Mouse (Mus musculus): ENCODE data around the gene Zbtb38. TPM values are rescaled to one million over a fixed set of nuclear protein-coding genes. Genes with fewer than 3 reads are reported as not detected.

Gene Zbtb38
- polyA plus RNA-seq, 1 experiment from 2014 or later: 24.9 TPM

DNA sequence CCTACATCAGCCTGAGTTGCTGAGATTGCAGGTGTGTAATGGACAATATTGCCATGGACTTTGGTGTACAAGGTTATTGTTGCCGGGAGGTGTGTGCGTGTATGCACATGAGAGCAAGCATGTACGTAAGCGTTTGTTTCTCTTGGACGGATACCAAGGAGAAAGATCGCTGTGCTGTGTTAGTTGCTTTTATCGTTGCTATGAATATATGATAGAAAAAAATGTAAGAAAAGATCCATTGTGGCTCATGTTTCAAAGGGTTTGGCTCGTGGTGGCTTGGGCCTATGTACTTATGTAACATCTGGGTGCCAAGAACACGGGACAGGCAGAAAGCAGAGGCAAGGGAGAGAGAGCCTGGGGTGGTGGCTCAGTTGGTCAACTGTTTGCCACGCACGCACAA lies 3.1 kb upstream of the Zbtb38 start:
- Histone ChIP-seq H3K4me3 (replicated peaks) (no peak overlapping the region), H3K27me3 (replicated peaks) (no peaks in the 10 kb centered on the region), H3K9me3 (no peaks in the 10 kb centered on the region), H3K9ac (no peak overlapping the region), H3K27ac (no peak overlapping the region), H3K4me2 (no peak overlapping the region), H3K36me3 (no peaks in the 10 kb centered on the region), H3K4me1 (peaks cover 6% of the 10 kb centered on the region; the same call in 1 of the 2 replicates)
- WGBS: 78% methylated on average over 11 of the region's 11 CpGs
- no peak for ATAC-seq (ENCODE audit: insufficient read depth, low FRiP score, low read depth)

DNA sequence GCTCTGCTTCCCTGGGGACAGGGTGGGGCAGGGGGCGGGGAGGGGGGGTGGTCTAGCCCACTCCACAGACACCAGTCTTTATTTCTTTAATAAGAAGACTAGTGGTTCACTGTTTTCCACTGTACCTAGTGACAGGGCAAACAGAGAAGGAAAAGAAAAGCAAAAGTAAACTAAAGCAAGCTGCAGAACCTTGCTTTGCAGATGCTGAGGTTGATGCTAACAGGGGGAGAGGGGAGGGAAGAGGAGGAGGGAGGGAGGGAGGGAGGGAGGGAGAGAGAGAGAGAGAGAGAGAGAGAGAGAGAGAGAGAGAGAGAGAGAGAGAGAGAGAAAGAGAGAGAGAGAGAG lies 2.0 kb upstream of the Zbtb38 start:
- Histone ChIP-seq H3K4me2 (no peak overlapping the region), H3K27me3 (replicated peaks) (no peaks in the 10 kb centered on the region), H3K4me3 (replicated peaks) (no peak overlapping the region), H3K36me3 (no peaks in the 10 kb centered on the region), H3K27ac (no peak overlapping the region), H3K9ac (no peak overlapping the region), H3K4me1 (peaks cover 6% of the 10 kb centered on the region; the same call in 1 of the 2 replicates), H3K9me3 (no peaks in the 10 kb centered on the region)
- WGBS: 47% methylated on average over 1 of the region's 1 CpGs
- no peak for ATAC-seq (ENCODE audit: insufficient read depth, low FRiP score, low read depth)

DNA sequence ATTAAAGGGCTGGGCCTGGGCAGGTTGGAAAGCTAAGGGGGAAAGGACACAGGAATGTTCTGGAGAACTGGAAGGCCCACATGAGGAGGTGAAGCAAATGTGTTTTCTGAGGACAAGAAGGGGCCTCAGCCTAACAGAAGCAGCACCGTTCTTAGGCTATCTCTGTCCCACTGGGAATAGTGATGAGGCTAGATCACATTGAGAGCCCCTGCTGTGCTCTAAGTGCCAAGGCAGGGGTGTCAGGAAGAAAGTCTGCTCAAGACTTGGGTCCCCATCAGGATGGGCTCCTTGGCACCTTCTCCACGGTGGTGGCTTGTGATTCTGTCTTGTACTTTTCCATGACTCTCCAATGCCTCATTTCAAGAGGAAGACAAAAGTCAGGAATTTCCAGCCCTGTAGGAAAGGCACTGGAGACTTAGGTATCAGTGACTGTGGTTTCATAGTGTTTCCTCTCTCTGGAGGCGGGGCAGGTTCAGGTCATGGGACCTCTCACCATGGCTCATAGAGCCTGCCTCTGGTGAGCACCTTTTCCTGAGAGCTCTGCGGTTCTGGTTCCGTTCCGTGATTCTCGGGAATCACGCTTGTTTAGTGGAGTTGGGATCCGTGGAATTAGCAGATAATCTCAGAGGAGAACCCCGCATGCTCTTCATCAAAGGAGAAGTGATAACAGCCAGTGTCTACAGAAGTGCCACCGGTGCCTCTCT lies 1.4 kb upstream of the Zbtb38 start:
- H3K9ac ChIP-seq: no peak overlapping the region
- H3K4me3 ChIP-seq (replicated peaks): no peak overlapping the region
- H3K9me3 ChIP-seq: no peaks in the 10 kb centered on the region
- no peak overlapping the region for H3K27ac ChIP-seq
- WGBS: 65% methylated on average over 11 of the region's 11 CpGs
- no peak overlapping the region for H3K4me2 ChIP-seq
- H3K36me3 ChIP-seq: no peaks in the 10 kb centered on the region
- peaks cover 6% of the 10 kb centered on the region; the same call in 1 of the 2 replicates for H3K4me1 ChIP-seq
- no peaks in the 10 kb centered on the region for H3K27me3 ChIP-seq (replicated peaks)
- ATAC-seq (ENCODE audit: insufficient read depth, low FRiP score, low read depth): no peak

DNA sequence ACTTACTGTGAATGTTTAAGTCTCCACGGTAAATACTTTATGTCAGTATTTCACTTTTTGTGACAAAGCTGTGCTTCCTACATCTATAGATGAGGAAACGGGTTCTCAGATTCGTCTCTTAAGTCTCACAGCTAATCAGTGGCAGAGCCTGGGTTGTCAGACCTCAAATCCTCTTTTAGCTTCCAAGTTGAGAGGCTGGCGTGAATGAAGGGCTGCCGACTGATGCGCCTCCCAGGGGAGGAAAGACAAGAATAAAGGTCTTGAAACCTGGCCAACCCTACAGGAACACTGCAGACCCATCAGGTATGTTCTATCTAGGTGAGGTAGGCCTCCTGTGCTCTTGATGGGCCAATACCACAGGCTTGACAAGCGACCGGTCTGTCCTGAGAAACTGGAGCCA lies 761 bp upstream of the Zbtb38 start:
- Histone ChIP-seq H3K4me2 (no peak overlapping the region), H3K4me1 (peaks cover 6% of the 10 kb centered on the region; the same call in 1 of the 2 replicates), H3K27me3 (replicated peaks) (no peaks in the 10 kb centered on the region), H3K9ac (no peak overlapping the region), H3K9me3 (no peaks in the 10 kb centered on the region), H3K4me3 (replicated peaks) (no peak overlapping the region), H3K27ac (no peak overlapping the region), H3K36me3 (no peaks in the 10 kb centered on the region)
- WGBS: 91% methylated on average over 8 of the region's 8 CpGs
- no peak for ATAC-seq (ENCODE audit: insufficient read depth, low FRiP score, low read depth)

DNA sequence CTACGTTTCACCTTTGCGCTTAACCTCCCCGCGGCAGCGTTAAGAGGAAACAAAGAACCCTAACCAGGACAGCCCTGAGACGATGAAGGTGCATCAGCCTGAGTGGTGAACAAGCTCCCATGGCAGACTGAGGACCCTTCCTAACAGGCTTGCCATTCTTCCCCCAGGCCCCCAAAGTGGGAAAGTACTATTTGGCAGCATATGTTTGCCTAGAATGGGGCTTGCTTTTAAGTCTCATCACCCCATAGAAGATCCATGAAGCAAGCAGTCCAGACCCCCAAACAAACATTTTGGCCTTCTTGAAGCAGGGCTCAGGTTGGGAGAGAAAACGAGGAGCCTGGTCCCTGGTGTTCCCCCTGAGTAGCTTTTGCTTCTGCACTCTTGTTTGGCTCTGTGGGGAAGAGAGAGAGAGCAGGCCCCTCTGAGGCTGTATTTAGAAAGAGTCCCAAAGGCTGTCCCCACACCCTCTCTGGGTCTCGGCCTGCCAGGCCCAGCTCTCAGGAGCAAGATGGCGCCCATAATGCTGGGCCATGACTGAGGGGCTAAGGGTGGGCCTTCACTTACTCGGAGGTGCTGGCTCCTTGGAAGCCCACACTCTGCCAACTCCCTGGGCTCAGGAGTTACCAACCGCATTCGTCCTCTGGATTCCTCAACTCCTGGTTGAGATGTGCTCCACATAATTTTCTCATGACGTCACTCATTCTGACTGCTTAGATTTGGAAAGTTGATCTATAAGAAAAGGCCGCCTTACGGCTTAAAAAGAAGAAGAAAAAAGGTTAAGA lies 619 bp downstream of the Zbtb38 start:
- Histone ChIP-seq H3K9ac (no peak overlapping the region), H3K4me3 (replicated peaks) (no peak overlapping the region), H3K36me3 (no peaks in the 10 kb centered on the region), H3K9me3 (no peaks in the 10 kb centered on the region), H3K4me2 (no peak overlapping the region), H3K4me1 (peaks cover 6% of the 10 kb centered on the region; the same call in 1 of the 2 replicates), H3K27me3 (replicated peaks) (no peaks in the 10 kb centered on the region), H3K27ac (no peak overlapping the region)
- ATAC-seq (ENCODE audit: insufficient read depth, low FRiP score, low read depth): 0 out of 2 replicates have a peak, but pooled peaks have one; percentile 8
- 84% methylated on average over 15 of the region's 15 CpGs for WGBS

DNA sequence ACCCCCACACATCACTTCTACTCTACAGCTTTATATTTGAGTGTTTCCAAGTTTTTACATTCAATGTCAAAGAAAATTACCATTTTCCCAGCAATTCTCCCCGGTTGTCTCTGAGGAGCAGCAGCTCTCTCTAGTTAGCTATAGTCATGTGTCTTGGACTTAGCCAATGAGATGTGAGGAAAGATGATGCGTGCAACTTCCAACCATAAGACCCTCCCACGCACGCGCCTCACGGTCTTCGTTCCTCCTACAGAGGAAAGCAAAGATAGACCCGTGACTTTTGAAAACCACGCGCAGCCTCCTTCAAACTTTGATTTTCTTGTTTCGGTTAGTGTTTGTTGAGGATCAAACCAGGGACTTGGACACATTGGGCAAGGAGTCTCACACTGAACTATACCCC lies 2.0 kb downstream of the Zbtb38 start:
- WGBS: 95% methylated on average over 11 of the region's 11 CpGs
- H3K4me3 ChIP-seq (replicated peaks): no peak overlapping the region
- no peaks in the 10 kb centered on the region for H3K36me3 ChIP-seq
- H3K4me2 ChIP-seq: no peak overlapping the region
- H3K27ac ChIP-seq: no peak overlapping the region
- H3K9me3 ChIP-seq: no peaks in the 10 kb centered on the region
- no peaks in the 10 kb centered on the region for H3K27me3 ChIP-seq (replicated peaks)
- H3K4me1 ChIP-seq: peaks cover 6% of the 10 kb centered on the region; the same call in 1 of the 2 replicates
- no peak overlapping the region for H3K9ac ChIP-seq
- no peak for ATAC-seq (ENCODE audit: insufficient read depth, low FRiP score, low read depth)

DNA sequence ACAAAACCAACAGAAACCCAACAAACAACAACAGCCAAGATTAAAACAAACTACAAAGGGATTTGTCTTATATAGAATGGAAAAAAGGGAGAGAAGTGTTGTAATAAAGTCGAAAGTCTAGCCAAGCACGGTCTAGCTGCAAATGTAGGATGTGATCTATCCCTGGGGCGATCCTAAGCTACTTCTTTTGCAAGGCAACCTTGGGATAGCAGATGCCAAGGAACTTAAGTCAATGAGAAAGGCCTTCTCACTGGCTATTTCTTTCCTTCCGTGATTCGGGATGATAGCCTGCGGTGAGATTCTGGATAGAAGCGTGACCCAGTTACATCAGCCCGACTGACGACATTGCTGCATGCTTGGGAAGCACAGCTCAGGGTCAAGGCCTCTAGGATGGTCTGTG lies 6.1 kb downstream of the Zbtb38 start:
- H3K4me2 ChIP-seq: no peak overlapping the region
- H3K36me3 ChIP-seq: no peaks in the 10 kb centered on the region
- H3K27me3 ChIP-seq (replicated peaks): no peaks in the 10 kb centered on the region
- ATAC-seq (ENCODE audit: insufficient read depth, low FRiP score, low read depth): no peak
- no peak overlapping the region for H3K27ac ChIP-seq
- H3K9me3 ChIP-seq: no peaks in the 10 kb centered on the region
- no peaks in the 10 kb centered on the region for H3K4me1 ChIP-seq
- no peak overlapping the region for H3K9ac ChIP-seq
- WGBS: 89% methylated on average over 9 of the region's 9 CpGs
- H3K4me3 ChIP-seq (replicated peaks): no peak overlapping the region

DNA sequence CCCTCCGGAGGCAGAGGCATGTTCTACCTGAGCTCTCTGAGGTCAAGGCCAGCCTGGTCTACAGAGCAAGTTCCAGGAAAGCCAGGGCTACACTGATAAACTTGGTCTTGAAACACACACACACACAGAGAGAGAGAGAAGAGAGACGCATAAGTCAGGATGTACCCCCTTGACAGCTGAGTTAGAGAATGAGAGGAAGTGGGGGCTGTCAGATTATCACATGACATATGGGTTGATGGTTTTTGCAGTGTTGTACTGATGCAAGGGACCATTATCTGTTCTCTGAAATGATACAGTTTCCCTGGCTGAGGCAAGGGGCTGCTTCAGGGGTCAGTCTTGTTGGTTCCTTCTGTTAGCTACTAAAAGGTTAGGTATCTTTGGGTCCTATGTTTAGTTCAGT lies 7.7 kb downstream of the Zbtb38 start:
- H3K4me2 ChIP-seq: no peak overlapping the region
- H3K27me3 ChIP-seq (replicated peaks): no peaks in the 10 kb centered on the region
- H3K4me3 ChIP-seq (replicated peaks): no peak overlapping the region
- H3K27ac ChIP-seq: no peak overlapping the region
- 0 out of 2 replicates have a peak, but pooled peaks cover 5% of the 10 kb centered on the region for H3K4me1 ChIP-seq
- no peaks in the 10 kb centered on the region for H3K36me3 ChIP-seq
- no peak overlapping the region for H3K9ac ChIP-seq
- WGBS: 62% methylated on average over 2 of the region's 2 CpGs
- H3K9me3 ChIP-seq: no peaks in the 10 kb centered on the region
- no peak for ATAC-seq (ENCODE audit: insufficient read depth, low FRiP score, low read depth)

DNA sequence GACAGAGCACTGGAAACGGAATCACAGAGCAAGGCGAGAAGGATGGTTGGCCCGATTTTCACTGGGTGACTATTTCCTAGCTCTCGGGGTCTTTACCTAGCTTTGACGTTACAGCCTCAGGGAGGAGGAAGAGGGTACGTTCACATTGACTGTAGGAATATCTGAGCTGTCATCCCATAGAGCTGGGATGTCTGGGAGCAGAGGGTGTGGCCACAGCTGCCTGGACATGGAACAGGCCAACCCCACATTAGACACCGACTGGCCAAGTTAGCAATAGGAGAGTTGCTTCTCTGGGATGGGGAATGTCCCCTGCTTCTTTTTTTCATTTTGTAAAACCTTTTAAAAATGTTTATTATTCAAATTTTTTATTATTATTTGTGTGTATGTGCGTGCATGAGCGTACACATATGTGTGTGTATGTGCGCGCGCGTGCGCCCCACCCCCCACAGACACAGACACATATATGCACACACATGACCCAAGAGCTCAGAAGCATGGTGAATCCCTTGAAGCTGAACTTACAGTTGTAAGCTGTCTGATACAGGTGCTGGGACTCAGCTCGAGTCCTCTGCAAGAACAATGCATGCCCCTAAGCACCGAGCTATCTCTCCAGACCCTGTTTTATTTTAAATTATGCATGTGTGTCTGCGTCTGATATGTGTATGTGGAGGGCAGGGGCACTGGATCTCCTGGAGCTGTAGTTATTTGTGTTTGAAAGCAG lies 11.1 kb downstream of the Zbtb38 start:
- H3K9ac ChIP-seq: no peak overlapping the region
- no peaks in the 10 kb centered on the region for H3K36me3 ChIP-seq
- 74% methylated on average over 17 of the region's 17 CpGs for WGBS
- H3K9me3 ChIP-seq: no peaks in the 10 kb centered on the region
- no peak for ATAC-seq (ENCODE audit: insufficient read depth, low FRiP score, low read depth)
- H3K4me1 ChIP-seq: 0 out of 2 replicates have a peak, but pooled peaks cover 5% of the 10 kb centered on the region
- no peaks in the 10 kb centered on the region for H3K27me3 ChIP-seq (replicated peaks)
- no peak overlapping the region for H3K27ac ChIP-seq
- no peak overlapping the region for H3K4me3 ChIP-seq (replicated peaks)
- no peak overlapping the region for H3K4me2 ChIP-seq

DNA sequence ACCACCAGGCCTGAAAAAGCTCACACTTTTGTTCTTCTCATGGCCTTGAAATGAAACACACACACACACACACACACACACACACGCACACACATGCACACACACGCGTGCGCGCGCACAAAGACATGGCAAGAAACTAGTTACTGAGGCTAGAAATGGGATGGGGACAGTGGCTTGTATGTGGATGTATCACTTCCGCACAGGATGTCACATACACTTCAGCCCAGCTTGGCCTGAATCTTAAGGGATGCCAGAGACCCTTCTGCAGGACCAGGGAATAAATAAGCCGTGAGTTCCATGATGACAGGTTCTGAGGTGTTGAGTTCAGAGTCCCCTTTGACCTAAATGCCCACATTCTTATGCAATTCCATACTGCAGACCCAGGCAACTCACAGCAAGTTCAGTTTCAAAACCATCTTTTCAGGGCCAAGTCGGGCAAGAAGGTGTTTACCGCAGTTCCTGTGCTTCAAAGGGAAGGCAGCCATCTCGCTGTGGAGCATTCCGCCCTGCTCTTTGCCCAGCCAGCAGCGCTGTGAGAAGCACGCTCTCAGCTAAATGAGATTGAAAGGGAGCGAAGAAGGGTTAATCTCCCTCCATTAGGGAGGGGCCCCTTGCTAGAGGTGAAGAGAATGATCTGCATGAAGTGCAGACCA lies 11.8 kb downstream of the Zbtb38 start:
- Histone ChIP-seq H3K36me3 (no peaks in the 10 kb centered on the region), H3K4me3 (replicated peaks) (no peak overlapping the region), H3K4me2 (no peak overlapping the region), H3K27me3 (replicated peaks) (no peaks in the 10 kb centered on the region), H3K4me1 (0 out of 2 replicates have a peak, but pooled peaks cover 5% of the 10 kb centered on the region), H3K27ac (0 out of 2 replicates have a peak overlapping the region, but pooled peaks have one; percentile 64), H3K9me3 (no peaks in the 10 kb centered on the region), H3K9ac (no peak overlapping the region)
- 70% methylated on average over 15 of the region's 15 CpGs for WGBS
- ATAC-seq (ENCODE audit: insufficient read depth, low FRiP score, low read depth): no peak

DNA sequence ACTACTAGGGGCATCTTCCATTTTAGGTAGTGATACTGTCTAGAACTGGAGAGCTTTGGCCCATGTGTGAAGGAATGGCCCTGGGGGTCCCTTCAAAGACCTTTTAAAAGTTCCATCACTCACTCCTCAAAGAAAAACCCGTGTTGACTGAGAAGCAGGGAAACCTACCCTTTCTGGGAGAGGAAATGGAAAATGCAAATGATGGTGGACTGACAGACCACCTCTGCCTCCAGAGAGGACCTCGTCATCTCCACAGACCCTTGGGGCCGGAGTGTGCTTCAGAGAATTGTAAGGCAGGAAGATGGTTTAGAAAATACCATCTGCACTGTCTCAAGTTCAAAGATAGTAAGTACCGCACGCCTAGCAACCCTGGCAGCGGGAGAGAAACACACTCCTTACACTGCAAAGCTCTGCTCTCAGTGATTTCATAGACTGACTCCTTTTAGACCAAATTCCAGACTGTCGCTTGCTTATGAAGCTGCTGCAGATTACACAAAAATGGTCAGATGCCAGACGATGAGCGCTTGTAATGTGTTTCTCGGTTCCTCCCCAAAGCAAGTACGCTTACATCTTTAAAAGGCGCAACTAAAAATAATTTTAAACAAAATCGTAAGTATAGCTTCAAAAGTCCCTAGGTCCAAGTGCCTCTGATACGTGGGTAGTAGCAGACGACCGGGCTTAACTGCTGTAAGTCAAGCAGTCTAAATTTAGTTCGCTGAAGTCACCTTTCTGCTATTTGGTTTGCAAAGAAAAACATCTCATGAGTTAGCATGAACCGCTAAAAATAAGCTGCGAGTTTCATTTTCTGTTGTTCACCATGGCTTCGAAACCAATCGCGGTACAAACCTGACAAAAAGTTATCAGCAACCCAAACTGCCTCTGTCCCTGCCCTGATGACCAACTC lies 12.6 kb downstream of the Zbtb38 start:
- Histone ChIP-seq H3K4me2 (no peak overlapping the region; the same call in 1 of the 2 replicates), H3K9me3 (no peaks in the 10 kb centered on the region), H3K27me3 (replicated peaks) (no peaks in the 10 kb centered on the region), H3K36me3 (no peaks in the 10 kb centered on the region), H3K4me1 (0 out of 2 replicates have a peak, but pooled peaks cover 5% of the 10 kb centered on the region), H3K27ac (peak overlapping the region; percentile 64; the same call in 1 of the 2 replicates), H3K9ac (no peak overlapping the region), H3K4me3 (replicated peaks) (no peak overlapping the region)
- 59% methylated on average over 22 of the region's 22 CpGs for WGBS
- ATAC-seq (ENCODE audit: insufficient read depth, low FRiP score, low read depth): no peak

Data from stomach, embryonic 15.5 days (tissue).